Mouse (Mus musculus) hindbrain, embryonic 10.5 days (tissue): ENCODE results near the gene Pus1. TPM values are rescaled to one million over a fixed set of nuclear protein-coding genes. Genes with fewer than 3 reads are reported as not detected.

ENCODE experiments used
- DNase-seq: peaks from one replicate; pipeline ENCODE4 v3.0.0-alpha.2; 2017; ENCODE audit warnings: low spot score
- H3K27ac ChIP-seq: fragments of 300-500 bp; sonication (generic); 2 replicates; pipeline ENCODE4 v1.5.1; 2016; ENCODE audit warnings: mild to moderate bottlenecking, moderate library complexity
- H3K27me3 ChIP-seq: fragments of 300-500 bp; sonication (generic); 2 replicates; pipeline ENCODE4 v1.6.1; 2016; ENCODE audit warnings: mild to moderate bottlenecking; ENCODE audit not compliant: poor library complexity, insufficient read depth, severe bottlenecking
- H3K36me3 ChIP-seq: fragments of 300-500 bp; sonication (generic); 2 replicates; pipeline ENCODE4 v1.6.1; 2016; ENCODE audit warnings: mild to moderate bottlenecking, moderate library complexity
- H3K4me1 ChIP-seq: fragments of 300-500 bp; sonication (generic); replicated peaks from 2 replicates; pipeline ENCODE4 v1.6.1; 2016; ENCODE audit warnings: mild to moderate bottlenecking
- H3K4me3 ChIP-seq: fragments of 300-500 bp; sonication (generic); 2 replicates; pipeline ENCODE4 v1.5.1; 2016; ENCODE audit warnings: mild to moderate bottlenecking, moderate library complexity
- H3K9me3 ChIP-seq: fragments of 300-500 bp; sonication (generic); 2 replicates; pipeline ENCODE4 v1.6.1; 2016; ENCODE audit warnings: mild to moderate bottlenecking, moderate library complexity
- WGBS: fragments of 180-500 bp; shearing (Covaris S2); methylation state at CpG from one replicate; pipeline ENCODE4 v1.1.7; 2016; 5-methylcytosine and 5-hydroxymethylcytosine counted together
- polyA plus RNA-seq: library from polyadenylated mRNA; unstranded; fragments of >200 nt; fragmentation: Nextera tagmentation; extraction: Ambion mirVana; gene quantifications from 2 replicates; pipeline ENCODE4 v1.2.1, GENCODE M21; 2016

Gene Pus1
- 29.8 and 37.8 TPM in 2 replicates for polyA plus RNA-seq

DNA sequence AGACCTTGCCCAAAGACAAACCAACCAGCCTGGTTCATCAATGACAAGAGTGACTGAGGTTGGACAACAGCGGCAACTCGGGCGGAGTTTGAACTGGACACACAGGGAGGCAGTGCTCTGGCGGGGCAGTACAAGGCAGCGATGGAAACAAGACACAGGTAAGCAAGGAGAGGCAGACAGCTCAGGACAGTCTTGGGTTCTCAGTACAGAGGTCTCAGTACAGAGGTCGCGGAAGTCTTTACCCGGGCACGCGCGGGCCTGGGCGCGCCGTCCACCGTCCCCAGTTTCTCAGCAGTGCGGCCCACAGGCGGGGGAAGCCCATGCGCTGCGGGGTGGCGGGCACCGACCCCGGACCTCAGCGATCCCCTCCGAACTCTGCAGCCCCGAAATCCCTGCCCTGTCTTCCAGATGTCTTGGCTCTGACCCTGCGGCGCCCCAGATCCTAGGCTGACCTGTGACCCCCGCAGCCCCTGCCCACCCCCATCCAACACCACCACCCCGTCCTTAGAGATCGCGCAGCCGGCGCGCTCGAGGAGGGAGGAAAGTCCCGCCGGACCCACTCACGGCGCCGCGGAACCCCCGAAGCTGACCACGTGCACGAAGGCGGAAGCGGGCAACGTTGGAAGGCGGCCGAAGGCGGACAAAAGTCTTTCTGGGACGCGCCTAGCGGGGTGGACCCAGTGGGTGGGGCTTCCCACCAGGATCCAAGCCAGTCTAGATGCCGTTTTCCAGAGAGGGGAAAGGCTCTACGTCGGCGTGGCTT lies at the start of gene Pus1:
Pus1 (minus strand) TSS at position 662 of the 763 bp plus-strand sequence.
- DNase-seq = peak; percentile 87
- H3K36me3 ChIP-seq = peaks cover 48% of the 10 kb centered on the region
- H3K4me3 ChIP-seq = peak within 1 kb of the TSS; percentile 98
- H3K27me3 ChIP-seq = no peaks in the 10 kb centered on the region
- no peaks in the 10 kb centered on the region for H3K9me3 ChIP-seq
- H3K4me1 ChIP-seq = peaks cover 32% of the 10 kb centered on the region
- peak within 1 kb of the TSS; percentile 91 for H3K27ac ChIP-seq
- under 1% methylated on average over 57 of the region's 57 CpGs for WGBS

DNA sequence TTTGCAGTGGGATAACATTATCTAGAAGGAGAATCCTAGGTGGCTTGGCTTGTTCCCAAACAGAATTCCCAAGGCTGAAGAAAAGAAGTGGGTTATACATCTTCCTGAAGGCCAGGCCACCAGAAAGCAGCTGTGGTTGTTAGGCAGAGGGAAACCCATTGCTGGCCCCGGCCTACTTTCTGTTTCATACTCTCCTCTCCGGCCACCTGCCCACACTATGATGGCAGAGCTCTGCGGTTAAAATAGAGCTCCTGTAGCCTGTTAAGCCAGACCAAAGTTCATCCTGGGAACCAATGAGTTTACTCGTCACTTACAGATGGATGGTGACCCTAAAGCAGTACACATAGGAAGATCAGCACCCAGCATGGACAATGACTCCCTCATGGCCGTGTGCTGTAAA lies 47.1 kb upstream of the Pus1 start:
- 91% methylated on average over 5 of the region's 5 CpGs for WGBS
- Histone ChIP-seq H3K27me3 (no peaks in the 10 kb centered on the region), H3K9me3 (no peaks in the 10 kb centered on the region), H3K36me3 (0 out of 2 replicates have a peak, but pooled peaks cover 7% of the 10 kb centered on the region), H3K4me1 (no peaks in the 10 kb centered on the region), H3K4me3 (no peak overlapping the region), H3K27ac (no peak overlapping the region)
- DNase-seq = no peak

DNA sequence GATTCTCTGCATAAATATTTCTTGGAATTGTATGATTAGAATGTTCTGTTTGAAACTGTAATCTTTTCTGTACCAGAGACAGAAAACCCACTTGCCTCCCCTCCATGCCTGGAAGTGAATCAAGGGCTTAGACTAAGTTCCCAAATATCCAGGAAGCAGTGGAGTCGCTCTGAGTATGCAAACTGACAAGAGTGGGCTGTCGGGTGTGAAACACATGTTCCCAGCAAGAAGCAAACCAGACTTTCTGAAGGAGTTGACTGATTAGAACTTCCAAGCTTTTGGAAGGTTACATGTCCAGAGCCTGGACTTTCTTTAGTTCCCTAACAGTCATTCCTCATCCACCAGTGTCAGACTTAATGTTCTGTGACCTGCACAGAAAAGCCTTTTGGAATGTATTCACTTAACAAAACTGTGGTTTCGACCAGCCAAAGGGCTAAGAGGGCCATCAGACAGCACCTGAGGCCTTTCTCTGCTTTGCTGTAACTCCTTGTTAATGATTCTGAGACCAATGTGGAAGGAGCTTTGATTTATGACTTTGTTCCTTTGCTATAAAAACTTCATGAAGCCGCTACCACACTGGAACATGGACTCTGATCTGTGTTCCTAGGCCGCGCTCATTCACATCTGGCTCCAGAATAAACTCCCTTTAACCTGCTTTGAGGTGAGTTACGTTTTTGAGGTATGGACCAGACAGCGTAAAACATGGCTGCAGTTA lies 46.5 kb upstream of the Pus1 start:
- Histone ChIP-seq H3K36me3 (0 out of 2 replicates have a peak, but pooled peaks cover 7% of the 10 kb centered on the region), H3K4me3 (no peak overlapping the region), H3K27me3 (no peaks in the 10 kb centered on the region), H3K27ac (no peak overlapping the region), H3K9me3 (no peaks in the 10 kb centered on the region), H3K4me1 (no peaks in the 10 kb centered on the region)
- DNase-seq = no peak
- 92% methylated on average over 8 of the region's 8 CpGs for WGBS

DNA sequence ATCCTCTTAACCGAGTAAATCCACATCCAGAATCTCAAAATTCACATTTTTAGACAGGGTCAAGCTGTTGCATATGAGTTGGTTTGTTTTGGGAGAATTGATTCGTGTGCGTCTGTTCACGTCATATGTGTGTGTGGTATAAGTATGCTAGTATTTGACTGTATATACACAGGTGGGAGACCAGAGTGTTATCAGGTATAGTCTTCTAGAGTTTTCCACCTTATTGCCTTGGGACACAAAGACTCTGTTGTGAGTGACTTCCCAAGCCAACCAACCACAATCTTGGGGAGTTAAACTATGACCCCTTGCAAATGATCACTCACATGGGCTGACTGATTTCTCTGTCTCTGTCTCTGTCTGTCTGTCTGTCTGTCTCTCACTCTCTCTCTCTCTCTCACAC lies 44.0 kb upstream of the Pus1 start:
- Histone ChIP-seq H3K4me1 (no peaks in the 10 kb centered on the region), H3K27me3 (no peaks in the 10 kb centered on the region), H3K4me3 (no peak overlapping the region), H3K9me3 (no peaks in the 10 kb centered on the region), H3K27ac (no peak overlapping the region), H3K36me3 (no peaks in the 10 kb centered on the region)
- no peak for DNase-seq
- WGBS = 91% methylated on average over 4 of the region's 4 CpGs

DNA sequence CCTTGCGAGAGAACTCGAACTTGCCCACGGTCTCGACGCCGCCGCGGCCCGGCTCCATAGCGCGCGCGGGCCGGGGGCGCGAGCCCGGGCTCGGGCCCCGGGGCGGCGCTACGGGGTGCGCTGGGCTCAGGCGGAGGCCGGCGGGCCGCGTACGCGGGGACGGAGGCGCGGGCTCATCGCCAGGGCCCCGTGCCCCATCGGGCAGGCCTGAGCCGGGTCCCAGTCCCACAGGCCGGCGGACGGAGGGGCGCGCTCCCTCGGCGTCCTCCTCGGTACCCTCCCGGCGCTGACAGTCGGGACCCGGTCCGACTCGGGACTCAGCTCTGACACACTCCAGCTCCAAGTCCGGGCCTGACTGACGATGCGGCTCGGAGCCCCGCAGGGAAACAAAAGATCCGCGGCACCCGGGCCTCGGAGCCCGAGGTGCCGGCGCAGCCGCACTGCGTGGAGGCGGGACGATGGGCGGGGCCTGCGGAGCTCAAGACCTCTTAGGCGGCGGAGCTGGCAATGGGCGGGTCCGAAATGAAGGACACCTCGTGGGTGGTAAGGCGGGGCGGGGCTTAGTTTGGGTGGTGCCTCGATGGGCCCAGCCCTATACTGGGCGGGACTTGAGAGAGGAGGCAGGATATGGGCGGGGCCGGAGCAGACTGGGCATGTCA lies 29.3 kb upstream of the Pus1 start, which contains the start of gene Ulk1:
Ulk1 (minus strand) TSS at position 431 of the 659 bp plus-strand sequence.
- Histone ChIP-seq H3K27me3 (no peaks in the 10 kb centered on the region), H3K9me3 (no peaks in the 10 kb centered on the region), H3K36me3 (peaks cover 27% of the 10 kb centered on the region), H3K4me1 (peaks cover 41% of the 10 kb centered on the region), H3K27ac (peak within 1 kb of the TSS; percentile 97), H3K4me3 (peak within 1 kb of the TSS; percentile 93)
- DNase-seq = peak; percentile 99
- under 1% methylated on average over 80 of the region's 80 CpGs for WGBS

DNA sequence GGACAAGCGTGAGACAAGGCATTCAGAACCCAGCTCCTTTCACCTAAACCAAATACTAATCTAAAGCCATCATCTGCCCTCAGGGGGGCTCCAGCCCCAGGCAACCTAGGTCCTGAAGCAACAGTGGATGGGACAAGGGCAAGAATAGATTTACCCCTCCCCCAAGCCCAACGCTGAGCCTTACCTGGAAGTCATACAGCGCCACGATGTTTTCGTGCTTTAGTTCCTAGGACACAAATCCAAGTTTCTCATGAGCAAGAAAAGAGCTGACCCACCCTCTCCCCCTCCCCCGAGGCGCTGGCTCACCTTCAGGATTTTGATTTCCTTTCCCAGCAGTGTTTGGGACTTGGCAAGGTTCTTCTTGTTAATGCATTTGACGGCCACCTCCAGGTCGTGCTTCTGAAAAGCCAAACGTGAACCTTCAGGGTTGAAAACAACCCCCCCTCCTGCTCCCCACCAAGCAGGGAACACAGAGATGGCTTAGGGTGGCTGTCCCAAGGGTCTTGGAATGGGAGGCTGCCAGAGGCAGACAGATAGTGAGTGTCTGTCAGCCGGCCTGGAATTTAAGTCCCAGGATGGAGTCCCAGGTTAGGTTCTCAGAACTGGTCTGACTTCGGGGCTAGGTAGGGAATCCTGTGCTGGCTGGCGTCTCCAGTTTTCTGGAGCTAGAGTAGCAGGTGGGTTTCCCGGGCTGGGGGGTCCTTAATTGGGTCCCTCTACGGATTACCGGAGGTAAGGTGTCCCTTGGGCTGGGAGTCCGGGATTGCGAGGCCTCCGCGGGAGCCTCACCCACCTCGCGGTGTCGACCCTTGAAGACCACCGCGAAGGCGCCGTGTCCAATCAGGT lies 28.6 kb upstream of the Pus1 start:
- 2% methylated on average over 27 of the region's 27 CpGs for WGBS
- Histone ChIP-seq H3K9me3 (no peaks in the 10 kb centered on the region), H3K36me3 (peaks cover 34% of the 10 kb centered on the region), H3K4me3 (peak overlapping the region; percentile 93), H3K4me1 (peaks cover 46% of the 10 kb centered on the region), H3K27me3 (no peaks in the 10 kb centered on the region), H3K27ac (peak overlapping the region; percentile 97)
- DNase-seq = no peak

DNA sequence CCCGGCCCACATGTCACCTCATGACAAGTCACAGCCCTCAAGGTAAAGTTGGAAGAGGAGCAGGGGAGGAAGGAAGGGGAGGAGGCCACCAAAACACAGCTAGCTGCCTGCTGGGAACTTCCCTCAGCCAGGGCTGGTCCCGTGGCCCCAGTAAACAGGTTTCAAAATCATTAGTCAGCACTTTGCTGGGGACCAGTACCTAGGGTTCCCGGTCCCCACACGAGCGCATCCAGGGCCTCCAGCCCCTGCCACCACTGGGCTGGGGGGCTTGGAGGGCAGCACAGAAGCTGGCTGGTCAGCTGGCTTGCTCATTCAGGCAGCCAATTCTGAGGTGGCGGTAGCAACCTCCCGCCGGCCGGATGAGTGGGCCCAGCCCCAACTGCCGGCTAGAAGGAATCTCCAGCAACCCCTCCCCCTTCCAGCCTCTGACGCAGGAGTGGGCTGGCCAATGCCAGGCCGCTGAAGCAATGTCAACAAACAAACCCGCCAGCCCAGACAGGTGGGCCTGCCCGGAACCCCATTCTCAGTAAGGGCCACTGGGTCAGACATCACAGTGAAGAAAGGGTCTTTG lies 27.7 kb upstream of the Pus1 start:
- H3K27ac ChIP-seq = peak overlapping the region; percentile 97
- H3K27me3 ChIP-seq = no peaks in the 10 kb centered on the region
- H3K36me3 ChIP-seq = peaks cover 43% of the 10 kb centered on the region
- H3K4me3 ChIP-seq = peak overlapping the region; percentile 93
- H3K4me1 ChIP-seq = peaks cover 46% of the 10 kb centered on the region
- peak; percentile 83 for DNase-seq
- WGBS = 6% methylated on average over 14 of the region's 14 CpGs
- H3K9me3 ChIP-seq = no peaks in the 10 kb centered on the region

DNA sequence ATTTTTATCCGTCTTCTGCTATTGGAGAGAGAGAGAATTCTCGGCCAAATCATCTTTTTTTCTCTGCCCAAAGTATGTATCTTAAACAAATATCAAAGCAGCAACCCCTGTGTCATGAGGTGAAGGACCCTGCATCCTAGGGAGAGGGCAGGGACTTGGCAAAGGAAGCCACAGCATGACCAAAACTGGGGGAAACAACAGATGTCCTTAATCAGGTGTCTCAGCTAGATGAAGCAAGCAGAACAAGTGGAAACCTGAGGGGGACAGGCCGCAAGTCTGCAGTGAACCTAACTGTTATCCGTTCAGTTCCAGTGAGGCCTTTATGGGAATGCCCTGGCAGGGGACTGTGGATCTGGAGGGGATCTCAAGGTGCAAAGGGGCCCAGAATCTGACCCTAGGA lies 27.0 kb upstream of the Pus1 start:
- H3K9me3 ChIP-seq = no peaks in the 10 kb centered on the region
- peak overlapping the region; percentile 93 for H3K4me3 ChIP-seq
- H3K27me3 ChIP-seq = no peaks in the 10 kb centered on the region
- H3K36me3 ChIP-seq = peaks cover 50% of the 10 kb centered on the region
- 86% methylated on average over 4 of the region's 4 CpGs for WGBS
- peaks cover 46% of the 10 kb centered on the region for H3K4me1 ChIP-seq
- no peak for DNase-seq
- H3K27ac ChIP-seq = peak overlapping the region; percentile 97

DNA sequence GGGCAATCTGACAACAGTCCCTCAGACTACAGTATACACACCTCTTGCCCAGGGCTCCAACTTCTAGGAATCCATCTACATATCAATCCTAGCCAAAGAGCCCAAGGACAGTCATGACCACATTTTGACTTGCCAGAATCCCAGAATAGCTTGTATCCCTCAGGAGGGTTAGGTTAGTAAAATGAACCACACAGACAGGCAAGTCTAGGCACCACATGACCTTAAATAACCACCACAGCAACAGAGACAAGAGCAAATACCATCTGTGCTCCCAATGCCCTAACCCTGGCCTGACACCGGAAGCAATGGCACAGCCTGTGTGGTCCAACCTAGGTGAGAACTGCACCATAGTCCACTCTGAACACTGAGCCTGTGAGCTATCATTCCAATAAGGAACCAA lies 26.2 kb upstream of the Pus1 start:
- Histone ChIP-seq H3K27me3 (no peaks in the 10 kb centered on the region), H3K9me3 (no peaks in the 10 kb centered on the region), H3K36me3 (peaks cover 58% of the 10 kb centered on the region), H3K4me1 (peaks cover 46% of the 10 kb centered on the region), H3K27ac (no peak overlapping the region), H3K4me3 (no peak overlapping the region)
- DNase-seq = no peak
- WGBS = 90% methylated on average over 1 of the region's 1 CpGs

DNA sequence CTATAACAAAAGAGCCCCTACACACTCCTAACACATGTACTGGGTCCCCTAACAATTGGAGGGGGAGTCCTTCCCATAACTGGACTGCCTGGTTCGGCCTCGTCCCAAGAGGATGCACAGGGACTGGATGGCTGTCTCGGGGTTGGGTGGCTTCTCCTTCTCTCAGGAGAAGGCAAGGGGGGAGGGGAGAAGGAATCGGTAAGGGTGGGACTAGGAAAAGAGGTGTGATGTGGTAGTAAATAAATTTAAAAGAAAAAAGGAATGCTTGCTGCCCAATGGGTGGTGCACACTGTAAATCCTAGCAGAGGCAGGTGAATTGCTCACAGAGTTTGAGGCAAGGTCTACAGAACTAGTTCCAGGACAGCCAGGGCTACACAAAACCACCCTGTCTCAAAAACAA lies 25.7 kb upstream of the Pus1 start:
- 83% methylated on average over 4 of the region's 4 CpGs for WGBS

DNA sequence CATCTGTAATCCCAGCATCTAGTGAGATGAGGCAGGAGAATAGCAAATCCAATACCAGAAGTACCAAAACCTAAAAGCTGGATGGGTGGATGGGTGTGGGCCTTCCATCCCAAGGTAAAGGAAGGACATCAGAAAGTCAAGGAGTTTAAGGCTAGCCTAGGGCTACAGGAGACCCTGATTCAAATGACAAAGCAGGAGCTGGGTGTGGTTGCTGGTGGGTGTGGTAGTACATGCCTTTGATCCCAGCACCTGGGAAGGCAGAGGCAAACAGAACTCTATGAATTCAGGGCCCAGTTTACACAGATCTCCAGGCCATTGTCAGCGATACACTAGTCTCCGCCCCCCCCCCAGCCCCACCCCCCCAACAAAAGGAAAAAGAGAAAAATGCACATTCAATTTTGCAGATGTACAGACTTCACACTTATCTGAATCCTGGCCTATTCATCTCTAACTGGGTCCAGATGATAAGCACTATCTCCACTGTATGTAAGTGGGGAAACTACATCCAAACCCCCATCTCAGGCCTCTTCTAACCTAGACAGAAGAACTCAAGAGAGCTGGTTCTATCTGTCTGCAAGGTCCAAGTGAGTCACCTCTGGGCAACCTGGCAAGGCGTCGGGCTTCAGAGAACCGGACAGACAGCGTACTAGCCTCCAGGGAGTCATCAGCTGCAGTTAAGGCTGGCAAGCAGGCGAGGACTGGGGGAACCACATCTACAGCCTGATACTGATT lies 23.7 kb upstream of the Pus1 start:
- H3K9me3 ChIP-seq = no peaks in the 10 kb centered on the region
- H3K27ac ChIP-seq = no peak overlapping the region
- 93% methylated on average over 7 of the region's 7 CpGs for WGBS
- H3K36me3 ChIP-seq = peaks cover 83% of the 10 kb centered on the region
- no peaks in the 10 kb centered on the region for H3K27me3 ChIP-seq
- DNase-seq = no peak
- peaks cover 40% of the 10 kb centered on the region for H3K4me1 ChIP-seq
- no peak overlapping the region for H3K4me3 ChIP-seq

More for the DNA sequence above, 25.7 kb upstream of the Pus1 start:
- Histone ChIP-seq H3K36me3 (peaks cover 63% of the 10 kb centered on the region), H3K27me3 (no peaks in the 10 kb centered on the region), H3K4me3 (no peak overlapping the region), H3K27ac (no peak overlapping the region), H3K9me3 (no peaks in the 10 kb centered on the region), H3K4me1 (peaks cover 46% of the 10 kb centered on the region)
- DNase-seq = no peak
